ENCODE assay signal across 8 mouse cellular contexts in genomic region chr8:70440246-70440645, GRCm38 (mm10). TPM values are rescaled to one million over a fixed set of nuclear protein-coding genes. Genes with fewer than 3 reads are reported as not detected.
A peak's percentile ranks its signal among the peaks of the same experiment; 100 is the strongest.
DNase-seq lines count a peak whose midpoint lies in the region; ATAC-seq lines count a peak whose summit lies in the region.

No protein-coding gene starts in this region.

- H3K9me3 ChIP-seq in hindbrain, embryonic 10.5 days = no peaks in the 10 kb centered on the region
- H3K9me3 ChIP-seq in hindbrain, embryonic 11.5 days (ENCODE audit: control insufficient read depth, low read length) = no peaks in the 10 kb centered on the region
- H3K9me3 ChIP-seq in intestine, embryonic 14.5 days (ENCODE audit: control insufficient read depth, low read length) = no peaks in the 10 kb centered on the region

- H3K9ac ChIP-seq in hindbrain, embryonic 11.5 days (ENCODE audit: low read depth, low read length) = no peak overlapping the region; the same call in 1 of the 2 replicates
- no peak overlapping the region for H3K9ac ChIP-seq in intestine, embryonic 14.5 days (ENCODE audit: low read length)

- no peak; the same call in 1 of the 2 replicates for ATAC-seq in hindbrain, embryonic 11.5 days (ENCODE audit: low FRiP score)
- no peak for ATAC-seq in intestine, embryonic 14.5 days (replicated peaks; ENCODE audit: low FRiP score, low TSS enrichment, low read depth)

- H3K27me3 ChIP-seq in hindbrain, embryonic 10.5 days (ENCODE audit: insufficient read depth, poor library complexity, severe bottlenecking) = no peaks in the 10 kb centered on the region
- H3K27me3 ChIP-seq in hindbrain, embryonic 11.5 days (ENCODE audit: control insufficient read depth, insufficient read depth, low read length) = no peaks in the 10 kb centered on the region
- no peaks in the 10 kb centered on the region for H3K27me3 ChIP-seq in intestine, embryonic 14.5 days (replicated peaks; ENCODE audit: control insufficient read depth, insufficient read depth, low read length)

- WGBS in hindbrain, embryonic 10.5 days = 49% methylated on average over 3 of the region's 3 CpGs
- WGBS in hindbrain, embryonic 11.5 days = 59% methylated on average over 3 of the region's 3 CpGs
- WGBS in intestine, embryonic 14.5 days = 49% methylated on average over 3 of the region's 3 CpGs

- no peak overlapping the region; the same call in 1 of the 2 replicates for H3K4me2 ChIP-seq in hindbrain, embryonic 11.5 days (replicated peaks; ENCODE audit: low read depth, low read length)
- peak overlapping the region; percentile 81 for H3K4me2 ChIP-seq in intestine, embryonic 14.5 days (ENCODE audit: low read length)

- peaks cover 26% of the 10 kb centered on the region for H3K4me1 ChIP-seq in hindbrain, embryonic 10.5 days (replicated peaks)
- H3K4me1 ChIP-seq in hindbrain, embryonic 11.5 days (replicated peaks; ENCODE audit: control insufficient read depth, insufficient read depth, low read length) = peaks cover under 1% of the 10 kb centered on the region; the same call in 1 of the 2 replicates
- H3K4me1 ChIP-seq in intestine, embryonic 14.5 days (replicated peaks; ENCODE audit: control insufficient read depth, insufficient read depth, low read length) = peaks cover 8% of the 10 kb centered on the region

- H3K4me3 ChIP-seq in hindbrain, embryonic 10.5 days = peak overlapping the region; percentile 80
- H3K4me3 ChIP-seq in hindbrain, embryonic 11.5 days (ENCODE audit: low read depth, low read length) = no peak overlapping the region
- H3K4me3 ChIP-seq in intestine, embryonic 14.5 days (ENCODE audit: low read depth, low read length) = peak overlapping the region; percentile 68

- no peaks in the 10 kb centered on the region for H3K36me3 ChIP-seq in hindbrain, embryonic 10.5 days
- H3K36me3 ChIP-seq in hindbrain, embryonic 11.5 days (ENCODE audit: control insufficient read depth, insufficient read depth, low read length) = no peaks in the 10 kb centered on the region
- H3K36me3 ChIP-seq in intestine, embryonic 14.5 days (ENCODE audit: control insufficient read depth, insufficient read depth, low read length) = no peaks in the 10 kb centered on the region

- peak overlapping the region; percentile 96 for H3K27ac ChIP-seq in hindbrain, embryonic 10.5 days
- no peak overlapping the region for H3K27ac ChIP-seq in hindbrain, embryonic 11.5 days (ENCODE audit: low read depth, low read length)
- no peak overlapping the region for H3K27ac ChIP-seq in intestine, embryonic 14.5 days (ENCODE audit: low read depth)

- no peak for DNase-seq in hindbrain, embryonic 10.5 days (ENCODE audit: low spot score)
- DNase-seq in hindbrain, embryonic 11.5 days (ENCODE audit: low spot score) = no peak
- DNase-seq in ZHBTc4 (ENCODE audit: low read depth, low spot score) = peak; percentile 45
- no peak for DNase-seq in intestine, embryonic 14.5 days (ENCODE audit: low spot score)
- peak; percentile 48 for DNase-seq in naive thymus-derived CD4-positive, alpha-beta T cell, adult 2 months (ENCODE audit: low read depth)
- no peak for DNase-seq in cerebellum, adult 11 months
- DNase-seq in left cerebral cortex, adult 9 months (ENCODE audit: low spot score in 2 of 2) = no peak
- no peak for DNase-seq in adrenal gland, adult 2 months

RNA-seq across cellular contexts. Expression of gene Crtc1, which starts 0.9 kb away (rescaled TPM):
- 14.8 and 16.7 TPM in 2 replicates for polyA plus RNA-seq in hindbrain, embryonic 10.5 days (2016; fragmentation: Nextera tagmentation; extraction: Ambion mirVana)
- polyA plus RNA-seq in hindbrain, embryonic 11.5 days (2014; fragmentation: Nextera tagmentation; extraction: Ambion mirVana) = 13.6 and 14.2 TPM in 2 replicates
- polyA plus RNA-seq in intestine, embryonic 14.5 days (2014; fragmentation: Nextera tagmentation; extraction: Ambion mirVana) = 18.0 and 23.4 TPM in 2 replicates
- total RNA-seq in adrenal gland, adult 2 months (2021) = 10 to 100 TPM; 20.6 to 25.0 TPM
- polyA plus RNA-seq in adrenal gland, adult 2 months (2012; rRNA removed) = 48.5 and 50.5 TPM in 2 replicates

RNA-seq across cellular contexts. Expression of gene Klhl26, which starts 36.5 kb away (rescaled TPM):
- 18.5 and 19.1 TPM in 2 replicates for polyA plus RNA-seq in hindbrain, embryonic 10.5 days (2016; fragmentation: Nextera tagmentation; extraction: Ambion mirVana)
- polyA plus RNA-seq in hindbrain, embryonic 11.5 days (2014; fragmentation: Nextera tagmentation; extraction: Ambion mirVana) = 11.1 and 12.8 TPM in 2 replicates
- 19.5 and 21.2 TPM in 2 replicates for polyA plus RNA-seq in intestine, embryonic 14.5 days (2014; fragmentation: Nextera tagmentation; extraction: Ambion mirVana)
- 10 to 100 TPM; 21.7 to 25.8 TPM for total RNA-seq in adrenal gland, adult 2 months (2021)
- polyA plus RNA-seq in adrenal gland, adult 2 months (2012; rRNA removed) = 119 and 121 TPM in 2 replicates

RNA-seq across cellular contexts. Expression of gene Tmem59l, which starts 46.9 kb away (rescaled TPM):
- polyA plus RNA-seq in hindbrain, embryonic 10.5 days (2016; fragmentation: Nextera tagmentation; extraction: Ambion mirVana) = 11.1 and 11.5 TPM in 2 replicates
- polyA plus RNA-seq in hindbrain, embryonic 11.5 days (2014; fragmentation: Nextera tagmentation; extraction: Ambion mirVana) = 15.6 and 19.6 TPM in 2 replicates
- 3.7 and 5.1 TPM in 2 replicates for polyA plus RNA-seq in intestine, embryonic 14.5 days (2014; fragmentation: Nextera tagmentation; extraction: Ambion mirVana)
- 10 to 100 TPM; 16.8 to 24.3 TPM for total RNA-seq in adrenal gland, adult 2 months (2021)
- polyA plus RNA-seq in adrenal gland, adult 2 months (2012; rRNA removed) = 42.9 and 55.8 TPM in 2 replicates

RNA-seq across cellular contexts. Expression of gene Crlf1, which starts 52.7 kb away (rescaled TPM):
- 4.5 and 10.3 TPM in 2 replicates for polyA plus RNA-seq in hindbrain, embryonic 10.5 days (2016; fragmentation: Nextera tagmentation; extraction: Ambion mirVana)
- polyA plus RNA-seq in hindbrain, embryonic 11.5 days (2014; fragmentation: Nextera tagmentation; extraction: Ambion mirVana) = 2.4 and 6.6 TPM in 2 replicates
- polyA plus RNA-seq in intestine, embryonic 14.5 days (2014; fragmentation: Nextera tagmentation; extraction: Ambion mirVana) = 1.4 and 1.9 TPM in 2 replicates
- 1 to 10 TPM in 1 of 2 experiments, under 1 TPM in 1; 0.58 to 1.4 TPM for total RNA-seq in adrenal gland, adult 2 months (2021)
- polyA plus RNA-seq in adrenal gland, adult 2 months (2012; rRNA removed) = 0.58 and 1.2 TPM in 2 replicates

Comparison
In these comparisons a context has a peak if more than half of its experiments do, and no peak if none do; other contexts are left out.
1. DNase-seq: peak in ZHBTc4 (single experiment) and naive thymus-derived CD4-positive, alpha-beta T cell, adult 2 months (single experiment); none in hindbrain, embryonic 10.5 days (single experiment), hindbrain, embryonic 11.5 days (single experiment), intestine, embryonic 14.5 days (single experiment), cerebellum, adult 11 months (single experiment), left cerebral cortex, adult 9 months (0 of 2) and adrenal gland, adult 2 months (single experiment).